Mouse (Mus musculus) forebrain, embryonic 13.5 days (tissue): Measurements from ENCODE around the gene Zfp975. TPM values are rescaled to one million over a fixed set of nuclear protein-coding genes. Genes with fewer than 3 reads are reported as not detected.
"Not testable (repeated sequence)": the region's sequence is repeated elsewhere in the genome, so short reads cannot be mapped to it uniquely, and the experiment has no call there.

ENCODE experiments used
- ATAC-seq: fragments of 200-750 bp; cut with Nextera tagmentation; 2 replicates; pipeline ENCODE4 v1.8.0; 2017
- H3K27ac ChIP-seq: fragments of 300-500 bp; sonication (generic); 2 replicates; pipeline ENCODE4 v1.5.1; 2015; ENCODE audit warnings: inconsistent platforms, mild to moderate bottlenecking, moderate library complexity
- H3K27me3 ChIP-seq: fragments of 300-500 bp; sonication (generic); 2 replicates; pipeline ENCODE4 v1.6.1; 2015; ENCODE audit warnings: mild to moderate bottlenecking, inconsistent platforms
- H3K36me3 ChIP-seq: fragments of 300-500 bp; sonication (generic); 2 replicates; pipeline ENCODE4 v1.6.1; 2015; ENCODE audit warnings: mild to moderate bottlenecking, inconsistent platforms; ENCODE audit not compliant: poor library complexity, severe bottlenecking
- H3K4me1 ChIP-seq: fragments of 300-500 bp; sonication (generic); 2 replicates; pipeline ENCODE4 v1.6.1; 2015; ENCODE audit warnings: inconsistent platforms
- H3K4me2 ChIP-seq: fragments of 300-500 bp; sonication (generic); 2 replicates; pipeline ENCODE4 v1.6.1; 2015; ENCODE audit warnings: inconsistent platforms, mild to moderate bottlenecking, moderate library complexity
- H3K4me3 ChIP-seq: fragments of 300-500 bp; sonication (generic); 2 replicates; pipeline ENCODE4 v1.5.1; 2015; ENCODE audit warnings: mild to moderate bottlenecking, inconsistent platforms
- H3K9ac ChIP-seq: fragments of 300-500 bp; sonication (generic); 2 replicates; pipeline ENCODE4 v1.6.1; 2015; ENCODE audit warnings: mild to moderate bottlenecking, inconsistent platforms
- H3K9me3 ChIP-seq: fragments of 300-500 bp; sonication (generic); replicated peaks from 2 replicates; pipeline ENCODE4 v1.6.1; 2016; ENCODE audit warnings: inconsistent platforms
- WGBS: fragments of 180-500 bp; shearing (Covaris S2); methylation state at CpG from one replicate; pipeline ENCODE4 v1.1.7; 2015; 5-methylcytosine and 5-hydroxymethylcytosine counted together
- polyA plus RNA-seq: library from polyadenylated mRNA; unstranded; fragments of >200 nt; fragmentation: Nextera tagmentation; extraction: Ambion mirVana; gene quantifications from 2 replicates; pipeline ENCODE4 v1.2.1, GENCODE M21; 2015

The Zfp975 gene
- polyA plus RNA-seq = 5.4 and 6.4 TPM in 2 replicates

DNA sequence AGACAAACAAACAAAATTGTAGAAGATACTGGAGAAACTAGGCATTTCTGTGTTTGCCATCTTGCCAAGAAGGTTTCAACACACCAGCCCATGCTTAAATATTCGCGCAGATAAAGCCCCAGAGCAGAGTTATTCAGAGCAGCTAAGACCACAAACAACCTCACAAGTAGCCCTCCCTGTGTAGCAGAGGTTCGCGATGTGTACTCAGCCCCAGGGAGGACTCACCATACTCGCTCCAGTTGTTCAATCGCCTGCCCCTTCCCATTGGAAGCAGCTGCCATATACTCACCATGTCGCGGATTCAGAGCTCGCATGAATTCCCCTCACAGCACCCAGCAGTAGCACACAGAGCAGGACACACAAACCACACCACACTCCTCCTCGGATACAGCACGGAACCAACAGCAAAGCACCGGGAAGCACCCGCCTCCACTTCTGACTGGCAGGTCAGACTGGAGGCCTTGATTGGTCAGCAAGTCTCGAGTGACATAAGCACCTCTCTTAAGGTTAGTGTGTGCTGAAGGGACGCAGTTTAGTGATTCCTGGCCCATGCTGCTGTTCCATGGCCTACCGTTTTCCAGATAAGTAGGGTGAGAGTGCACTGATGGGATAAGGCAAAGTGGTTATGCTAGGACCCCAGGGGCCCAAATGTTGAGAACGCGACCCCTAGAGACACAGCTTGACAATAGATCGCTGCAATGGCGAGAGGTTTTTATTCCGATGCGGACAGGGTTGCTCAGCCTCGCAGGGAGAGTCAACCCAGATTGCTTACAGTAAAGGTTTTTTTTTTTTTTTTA lies at the start of gene Zfp975:
TSS of gene Zfp975 (minus strand) at position 381 of the 797 bp plus-strand sequence.
- H3K9me3 ChIP-seq, H3K36me3 ChIP-seq, H3K27ac ChIP-seq, H3K27me3 ChIP-seq, H3K4me1 ChIP-seq: not testable (repeated sequence)
- Histone ChIP-seq H3K4me2 (peak within 1 kb of the TSS; percentile 60), H3K4me3 (peak within 1 kb of the TSS; percentile 50), H3K9ac (peak within 1 kb of the TSS; percentile 67)
- under 1% methylated on average over 23 of the region's 23 CpGs for WGBS
- peak; percentile 99 for ATAC-seq

DNA sequence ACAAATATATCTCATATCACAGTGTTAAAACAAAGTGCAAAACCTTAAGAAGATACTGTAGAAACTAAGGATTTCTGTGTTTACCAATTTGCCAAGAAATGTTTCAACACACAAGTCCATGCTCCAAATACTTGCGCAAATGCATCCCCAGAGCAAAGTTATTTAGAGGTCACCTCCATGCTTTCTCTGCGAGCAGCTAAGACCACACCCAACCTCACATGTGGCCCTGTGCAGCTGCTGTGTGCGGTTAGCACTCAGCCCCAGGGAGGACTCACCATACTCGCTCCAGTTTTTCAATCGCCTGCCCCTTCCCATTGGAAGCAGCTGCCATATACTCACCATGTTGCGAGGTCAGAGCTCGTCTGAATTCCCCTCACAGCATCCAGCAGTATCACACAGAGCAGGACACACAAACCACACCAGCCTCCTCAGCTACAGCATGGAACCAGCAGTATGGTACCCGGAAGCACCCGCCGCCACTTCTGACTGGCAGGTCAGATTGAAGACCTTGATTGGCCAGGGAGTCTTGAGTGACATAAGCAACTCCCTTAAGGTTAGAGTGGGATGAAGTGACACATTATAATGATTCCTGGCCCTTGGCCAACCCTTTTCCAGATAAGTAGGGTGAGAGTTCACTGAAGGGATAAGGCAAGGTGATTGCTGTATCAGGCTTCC lies 46.1 kb upstream of the Zfp975 start:
- Histone ChIP-seq H3K9ac (no peak overlapping the region), H3K4me1 (no peaks in the 10 kb centered on the region), H3K4me3 (no peak overlapping the region), H3K27me3 (no peaks in the 10 kb centered on the region), H3K9me3 (peaks cover 30% of the 10 kb centered on the region), H3K4me2 (no peak overlapping the region), H3K27ac (no peak overlapping the region), H3K36me3 (no peaks in the 10 kb centered on the region)
- 88% methylated on average over 10 of the region's 10 CpGs for whole genome bisulfite sequencing
- no peak for ATAC-seq

DNA sequence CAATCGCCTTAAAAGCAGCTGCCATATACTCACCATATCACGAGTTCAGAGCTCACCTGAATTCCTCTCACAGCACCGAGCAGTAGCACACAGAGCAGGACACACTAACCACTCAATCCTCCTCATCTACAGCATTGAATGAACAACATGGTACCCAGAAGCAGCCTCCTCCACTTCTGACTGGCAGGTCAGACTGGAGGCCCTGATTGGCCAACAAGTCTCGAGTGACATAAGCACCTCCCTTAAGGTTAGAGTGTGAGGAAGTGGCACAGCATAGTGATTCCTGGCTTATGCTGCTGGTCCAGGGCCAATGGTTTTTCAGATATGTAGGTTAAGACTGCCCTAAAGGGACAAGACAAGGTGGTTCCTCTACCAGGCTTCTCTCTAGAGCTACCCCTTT lies 34.4 kb upstream of the Zfp975 start, which contains the start of gene Gm17067:
TSS of gene Gm17067 (minus strand) at position 101 of the 400 bp plus-strand sequence.
- H3K36me3 ChIP-seq, H3K27ac ChIP-seq, H3K4me2 ChIP-seq, H3K4me3 ChIP-seq, H3K9ac ChIP-seq, H3K4me1 ChIP-seq, ATAC-seq, H3K27me3 ChIP-seq: not testable (repeated sequence)
- H3K9me3 ChIP-seq = peaks cover 27% of the 10 kb centered on the region
- 93% methylated on average over 4 of the region's 4 CpGs for WGBS

DNA sequence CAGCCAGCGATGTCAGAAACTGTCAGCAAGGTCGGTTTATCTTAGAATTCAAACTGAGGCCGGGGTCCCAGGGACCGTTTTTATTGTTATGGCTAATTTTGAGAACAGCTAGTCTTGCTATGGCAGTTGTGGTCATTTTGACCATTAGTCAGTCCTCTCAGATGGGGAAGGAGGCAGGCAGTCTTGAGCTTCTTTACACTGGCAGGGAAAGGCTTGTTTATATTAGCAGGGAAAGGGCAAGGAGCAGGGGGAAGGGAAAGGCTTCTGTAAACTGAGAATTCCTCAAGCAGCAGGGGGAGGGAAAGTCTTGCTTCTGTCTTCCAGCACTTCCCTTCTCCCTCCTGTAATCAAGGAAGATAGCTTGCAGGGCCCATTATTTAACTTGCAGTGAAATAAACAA lies 709 bp upstream of the Zfp975 start:
- H3K36me3 ChIP-seq, H3K27ac ChIP-seq, H3K27me3 ChIP-seq, H3K9me3 ChIP-seq, H3K4me1 ChIP-seq, ATAC-seq: not testable (repeated sequence)
- Histone ChIP-seq H3K4me3 (peak overlapping the region; percentile 50), H3K4me2 (peak overlapping the region; percentile 60), H3K9ac (peak overlapping the region; percentile 67)
- WGBS = 2% methylated on average over 4 of the region's 4 CpGs

DNA sequence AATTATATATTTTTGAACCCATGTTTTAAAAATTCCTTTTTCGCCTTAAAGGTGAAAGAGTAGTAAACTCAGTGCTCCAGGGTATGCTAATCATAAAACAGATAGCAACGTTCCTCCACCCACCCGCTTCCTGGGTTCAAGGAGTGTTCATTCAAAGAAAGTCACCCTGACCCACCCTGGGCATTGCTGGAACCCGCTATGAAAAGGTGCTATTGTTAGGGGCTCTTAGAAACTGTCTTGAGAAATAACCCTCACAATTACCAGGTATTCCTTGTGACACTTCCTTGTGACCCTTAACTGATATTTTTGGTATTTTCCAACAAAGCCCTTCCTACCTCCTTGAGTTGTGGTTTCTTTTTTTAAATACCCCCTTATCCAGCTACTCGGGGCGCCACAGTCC lies 12.5 kb downstream of the Zfp975 start:
- WGBS = 88% methylated on average over 6 of the region's 6 CpGs
- H3K9me3 ChIP-seq = peaks cover 24% of the 10 kb centered on the region
- not testable (repeated sequence) for H3K4me3 ChIP-seq, H3K27ac ChIP-seq, H3K4me2 ChIP-seq, ATAC-seq, H3K27me3 ChIP-seq, H3K9ac ChIP-seq, H3K36me3 ChIP-seq, H3K4me1 ChIP-seq

DNA sequence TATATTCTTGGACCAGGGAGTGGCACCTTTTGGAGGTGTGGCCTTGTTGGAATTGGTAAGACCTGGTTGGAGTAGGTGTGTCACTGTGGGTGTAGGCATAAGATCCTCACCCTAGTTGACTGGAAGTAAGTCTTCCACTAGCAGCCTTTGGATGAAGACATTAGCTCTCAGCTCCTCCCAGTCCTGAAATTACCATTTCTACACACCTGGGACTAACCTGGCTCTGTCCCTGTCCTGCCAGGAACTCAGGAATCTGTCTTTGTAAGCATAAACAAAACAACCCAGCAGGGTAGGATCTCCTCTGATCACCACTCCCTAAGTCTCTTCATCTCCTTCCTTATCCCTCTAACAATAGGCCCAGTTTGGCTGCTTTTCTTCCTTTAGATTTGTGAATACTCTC lies 12.9 kb downstream of the Zfp975 start:
- H3K27me3 ChIP-seq, H3K27ac ChIP-seq, H3K4me1 ChIP-seq, H3K4me3 ChIP-seq, ATAC-seq, H3K4me2 ChIP-seq, H3K9ac ChIP-seq, H3K36me3 ChIP-seq: not testable (repeated sequence)
- H3K9me3 ChIP-seq = peaks cover 25% of the 10 kb centered on the region

DNA sequence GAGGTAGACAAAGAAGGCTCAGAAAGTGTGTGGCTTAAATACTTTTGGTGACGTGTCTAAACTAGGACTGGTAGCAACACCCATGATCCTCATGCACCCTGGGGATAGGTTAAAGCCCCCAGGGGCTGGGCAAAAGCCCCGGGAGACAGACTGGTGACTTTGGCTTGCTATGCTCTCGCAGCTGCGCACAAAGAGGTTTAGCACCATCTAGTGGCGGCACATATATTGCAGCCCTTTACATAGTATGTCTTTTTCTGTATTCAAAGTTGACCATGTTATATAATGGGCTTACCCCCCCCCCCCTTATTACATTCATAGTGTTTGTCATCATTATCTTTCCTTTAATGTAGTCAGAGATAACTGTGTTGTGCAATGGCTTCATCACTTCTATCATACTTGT lies 32.4 kb downstream of the Zfp975 start:
- H3K4me2 ChIP-seq, H3K4me1 ChIP-seq, ATAC-seq, H3K4me3 ChIP-seq, H3K27me3 ChIP-seq, H3K9ac ChIP-seq, H3K27ac ChIP-seq: not testable (repeated sequence)
- Histone ChIP-seq H3K9me3 (peaks cover 19% of the 10 kb centered on the region), H3K36me3 (peaks cover 23% of the 10 kb centered on the region)
- 77% methylated on average over 5 of the region's 5 CpGs for WGBS

DNA sequence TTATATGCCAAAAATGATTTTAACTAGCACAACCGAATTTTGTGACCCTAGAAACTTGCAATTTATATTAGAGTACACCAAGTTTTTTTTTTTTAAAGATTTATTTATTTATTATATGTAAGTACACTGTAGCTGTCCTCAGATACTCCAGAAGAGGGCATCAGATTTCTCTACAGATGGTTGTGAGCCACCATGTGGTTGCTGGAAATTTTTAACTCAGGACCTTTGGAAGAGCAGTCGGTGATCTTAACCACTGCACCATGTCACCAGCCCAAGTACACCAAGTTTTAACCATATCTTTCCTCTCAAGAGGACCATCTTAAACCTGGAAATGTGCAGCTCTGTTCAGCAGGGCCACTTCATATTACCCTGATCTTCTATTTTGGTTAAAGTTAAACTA lies 37.3 kb downstream of the Zfp975 start:
- H3K9me3 ChIP-seq = peaks cover 18% of the 10 kb centered on the region
- not testable (repeated sequence) for H3K4me3 ChIP-seq, H3K9ac ChIP-seq, H3K4me1 ChIP-seq, H3K4me2 ChIP-seq, H3K27ac ChIP-seq, H3K36me3 ChIP-seq, H3K27me3 ChIP-seq, ATAC-seq
- WGBS = 63% methylated on average over 2 of the region's 2 CpGs

DNA sequence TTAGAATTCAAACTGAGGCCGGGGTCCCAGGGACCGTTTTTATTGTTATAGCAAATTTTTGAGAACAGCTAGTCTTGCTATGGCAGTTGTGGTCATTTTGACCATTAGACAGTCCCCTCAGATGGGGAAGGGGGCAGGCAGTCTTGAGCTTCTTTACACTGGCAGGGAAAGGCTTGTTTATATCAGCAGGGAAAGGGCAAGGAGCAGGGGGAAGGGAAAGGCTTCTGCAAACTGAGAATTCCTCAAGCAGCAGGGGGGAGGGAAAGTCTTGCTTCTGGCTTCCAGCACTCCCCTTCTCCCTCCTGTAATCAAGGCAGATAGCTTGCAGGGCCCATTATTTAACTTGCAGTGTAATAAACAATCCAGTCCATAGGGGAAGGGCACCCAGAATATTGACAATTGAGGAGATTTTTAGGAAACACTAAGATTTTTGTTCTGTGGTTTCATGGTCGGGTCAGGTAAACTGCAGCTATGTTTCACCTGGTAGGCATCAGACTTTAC lies 49.4 kb downstream of the Zfp975 start:
- peak overlapping the region; percentile 41; the same call in 1 of the 2 replicates for H3K4me3 ChIP-seq
- H3K36me3 ChIP-seq, H3K27me3 ChIP-seq, H3K27ac ChIP-seq, H3K9ac ChIP-seq, ATAC-seq, H3K4me1 ChIP-seq: not testable (repeated sequence)
- 25% methylated on average over 3 of the region's 3 CpGs for WGBS
- peak overlapping the region; percentile 54 for H3K4me2 ChIP-seq
- peaks cover 16% of the 10 kb centered on the region for H3K9me3 ChIP-seq

DNA sequence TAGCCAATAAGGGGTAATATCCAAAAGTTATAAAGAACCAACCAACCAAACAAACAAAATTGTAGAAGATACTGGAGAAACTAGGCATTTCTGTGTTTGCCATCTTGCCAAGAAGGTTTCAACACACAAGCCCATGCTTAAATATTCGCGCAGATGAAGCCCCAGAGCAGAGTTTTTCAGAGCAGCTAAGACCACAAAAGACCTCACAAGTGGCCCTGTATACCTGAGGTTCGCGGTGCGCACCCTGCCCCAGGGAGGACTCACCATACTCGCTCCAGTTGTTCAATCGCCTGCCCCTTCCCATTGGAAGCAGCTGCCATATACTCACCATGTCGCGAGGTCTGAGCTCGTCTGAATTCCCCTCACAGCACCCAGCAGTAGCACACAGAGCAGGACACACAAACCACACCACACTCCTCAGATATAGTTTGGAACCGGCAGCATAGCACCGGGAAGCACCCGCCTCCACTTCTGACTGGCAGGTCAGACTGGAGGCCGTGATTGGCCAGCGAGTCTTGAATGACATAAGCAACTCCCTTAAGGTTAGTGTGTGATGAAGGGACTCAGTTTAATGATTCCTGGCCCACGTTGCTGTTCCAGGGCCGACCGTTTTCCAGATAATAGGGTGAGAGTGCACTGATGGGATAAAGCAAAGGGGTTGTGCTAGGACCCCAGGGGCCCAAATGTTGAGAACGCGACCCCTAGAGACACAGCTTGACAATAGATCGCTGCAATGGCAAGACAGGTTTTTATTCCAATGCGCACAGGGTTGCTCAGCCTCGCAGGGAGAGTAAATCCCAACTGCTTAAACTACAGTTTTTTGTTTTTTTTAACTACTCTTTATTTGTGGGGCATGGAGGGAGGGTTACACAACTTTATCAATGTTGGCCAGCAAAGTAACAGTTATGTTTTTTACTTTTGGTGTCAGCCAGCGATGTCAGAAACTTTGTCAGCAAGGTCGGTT lies 50.1 kb downstream of the Zfp975 start, which contains the start of gene Zfp976:
TSS of gene Zfp976 (minus strand) at position 437 of the 964 bp plus-strand sequence.
- Histone ChIP-seq H3K4me2 (peak within 1 kb of the TSS; percentile 54), H3K4me3 (peak within 1 kb of the TSS; percentile 41), H3K9me3 (peaks cover 11% of the 10 kb centered on the region), H3K9ac (peak within 1 kb of the TSS; percentile 46; the same call in 1 of the 2 replicates)
- H3K4me1 ChIP-seq, H3K27ac ChIP-seq, H3K27me3 ChIP-seq, H3K36me3 ChIP-seq: not testable (repeated sequence)
- peak; percentile 99 for ATAC-seq
- WGBS = 3% methylated on average over 25 of the region's 25 CpGs

DNA sequence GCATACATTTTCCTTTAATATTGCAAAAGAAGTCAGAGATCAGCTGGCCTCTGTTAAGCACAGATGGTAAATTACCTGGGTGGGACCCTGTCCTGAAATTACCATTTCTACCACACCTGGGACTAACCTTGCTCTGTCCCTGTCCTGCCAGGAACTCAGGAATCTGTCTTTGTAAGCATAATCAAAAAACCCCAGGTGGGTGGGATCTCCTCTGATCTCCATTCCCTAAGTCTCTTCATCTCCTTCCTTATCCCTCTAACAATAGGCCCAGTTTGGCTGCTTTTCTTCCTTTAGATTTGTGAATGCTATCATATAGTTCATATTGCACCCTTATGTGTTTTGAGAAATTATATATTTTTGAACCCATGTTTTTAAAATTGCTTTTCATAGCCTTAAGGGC lies 61.5 kb downstream of the Zfp975 start:
- not testable (repeated sequence) for H3K9ac ChIP-seq, H3K4me1 ChIP-seq, H3K27me3 ChIP-seq, H3K4me2 ChIP-seq, H3K4me3 ChIP-seq, H3K27ac ChIP-seq, ATAC-seq, H3K36me3 ChIP-seq
- peaks cover 37% of the 10 kb centered on the region for H3K9me3 ChIP-seq
